Mouse (Mus musculus) heart, adult 8-10 months (tissue): ENCODE measurements around the gene Wfikkn1. TPM values are rescaled to one million over a fixed set of nuclear protein-coding genes. Genes with fewer than 3 reads are reported as not detected.

ENCODE experiments used
- DNase-seq: peaks from one replicate; pipeline ENCODE4 v3.0.0; 2022; ENCODE audit warnings: low spot score
- total RNA-seq, 4 experiments: library from RNA; stranded (reverse); gene quantifications; 2 replicates each; pipeline ENCODE4 v1.2.4; 2022

The Wfikkn1 gene
- under 1 TPM; 0.44 to 0.57 (median 0.51) TPM for total RNA-seq

DNA sequence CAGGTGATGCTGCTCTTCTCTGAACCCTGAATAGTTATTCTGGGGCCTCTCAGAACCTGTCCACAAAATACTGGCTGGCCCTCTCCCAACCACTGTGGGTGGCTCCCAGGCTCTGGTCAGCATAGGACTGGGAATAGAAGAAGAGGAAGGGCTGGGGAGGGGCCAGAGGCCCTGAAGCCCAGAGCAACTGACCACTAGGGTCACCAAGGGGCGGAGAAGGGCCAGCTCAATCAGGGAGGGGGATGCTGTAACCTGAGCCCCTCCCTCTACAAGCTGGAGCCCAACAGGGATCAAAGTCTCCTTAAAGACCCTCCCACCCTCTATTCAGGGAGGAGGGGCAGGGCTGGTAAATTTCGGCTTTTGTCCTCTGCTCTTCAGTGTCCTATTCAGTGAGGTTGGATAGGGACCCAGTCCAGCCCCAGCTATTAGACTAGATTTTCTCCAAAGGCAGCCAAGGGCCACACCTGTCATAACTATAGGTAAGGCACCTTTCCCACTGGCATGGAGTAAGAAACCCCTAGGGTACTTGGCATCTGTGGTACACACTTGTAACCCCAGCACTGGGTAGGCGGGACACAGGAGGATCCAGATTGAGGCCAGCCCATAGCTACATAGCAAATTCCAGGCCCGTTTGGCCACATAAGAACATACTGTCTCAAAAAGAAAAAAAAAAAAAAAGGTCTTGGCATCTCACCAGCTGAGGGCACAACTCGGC, at the start of gene Wfikkn1:
Wfikkn1 (minus strand) TSS at position 663 of the 715 bp plus-strand sequence.
- no peak for DNase-seq

DNA sequence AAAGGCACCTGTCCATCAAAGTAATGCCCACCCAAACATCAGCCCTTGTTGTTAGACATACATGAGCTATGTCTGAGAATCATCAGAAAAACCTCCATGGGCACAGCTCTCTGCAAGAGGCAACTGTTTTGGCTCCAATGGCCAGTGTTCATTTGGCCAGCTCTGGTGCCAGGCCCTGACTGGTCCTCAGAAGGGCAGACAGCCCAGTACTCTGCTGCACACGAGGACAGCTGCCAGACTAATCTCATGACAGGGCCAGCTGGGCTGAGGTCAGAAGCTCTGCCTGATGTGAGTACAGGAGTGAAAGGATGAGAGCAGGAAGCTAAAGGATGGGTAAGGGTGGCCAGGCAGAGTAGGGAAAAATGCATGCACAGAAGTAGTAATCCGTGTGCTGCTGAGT, 44.7 kb upstream of the Wfikkn1 start:
- peak; percentile 57 for DNase-seq

DNA sequence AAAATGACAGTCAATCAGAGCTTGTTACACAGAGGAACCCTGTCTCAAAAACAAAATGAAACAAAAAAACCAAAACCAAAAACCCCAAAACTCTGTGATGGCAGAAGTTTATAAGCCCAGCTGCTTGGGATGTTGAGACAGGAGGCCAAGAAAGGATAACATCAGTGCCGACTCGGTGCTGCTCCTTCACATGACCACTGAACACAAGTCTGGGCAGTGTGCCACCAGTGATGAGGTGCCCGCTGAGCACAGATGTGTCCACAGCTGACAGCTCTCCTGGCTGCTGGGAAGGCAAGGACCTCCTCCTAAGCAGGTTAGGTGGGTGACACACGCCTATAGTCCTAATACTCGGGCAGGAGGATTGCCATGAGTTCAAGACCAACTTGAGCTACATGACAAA, 41.5 kb upstream of the Wfikkn1 start:
- no peak for DNase-seq

DNA sequence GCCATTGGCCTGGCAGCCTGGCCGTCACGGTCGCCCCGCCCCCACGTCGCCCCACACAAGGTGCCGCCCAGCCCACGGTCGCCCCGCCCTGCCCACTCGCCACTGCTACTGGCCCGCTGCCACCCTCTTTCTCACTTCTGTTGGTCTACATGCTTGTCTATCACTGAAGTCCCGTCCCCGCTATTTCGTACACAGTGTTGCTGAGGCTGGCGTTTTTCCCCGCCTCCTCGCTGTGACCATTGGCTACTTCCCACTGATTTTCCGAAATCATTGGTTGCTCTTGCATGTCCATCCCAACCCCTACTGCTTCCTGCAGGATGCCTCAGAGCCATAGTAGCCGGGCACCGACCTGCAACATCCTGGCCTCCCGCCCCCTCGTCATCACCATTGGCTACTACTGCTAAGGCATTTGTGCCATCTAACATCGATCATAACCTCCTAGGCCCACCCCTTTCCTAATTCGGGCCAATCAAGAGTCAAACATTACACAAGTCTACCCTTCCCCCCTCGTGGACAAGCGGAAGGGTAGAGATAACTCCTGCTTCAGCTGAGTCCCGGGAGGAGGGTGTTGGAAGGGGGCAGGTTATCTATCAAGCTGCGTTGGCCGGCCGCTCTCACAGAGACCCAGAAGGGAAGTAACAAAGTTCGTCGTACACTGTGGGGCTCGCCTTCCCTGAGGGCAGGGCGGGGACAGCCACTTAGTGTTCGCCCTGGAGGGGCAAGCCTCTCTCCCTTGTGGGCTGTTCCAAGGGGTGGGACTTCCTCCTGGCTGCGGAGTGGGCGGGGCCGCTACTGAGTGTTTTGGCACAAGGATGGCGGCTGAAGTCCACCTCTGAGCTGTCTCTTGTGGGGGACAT, 39.4 kb upstream of the Wfikkn1 start:
- DNase-seq: peak; percentile 100

DNA sequence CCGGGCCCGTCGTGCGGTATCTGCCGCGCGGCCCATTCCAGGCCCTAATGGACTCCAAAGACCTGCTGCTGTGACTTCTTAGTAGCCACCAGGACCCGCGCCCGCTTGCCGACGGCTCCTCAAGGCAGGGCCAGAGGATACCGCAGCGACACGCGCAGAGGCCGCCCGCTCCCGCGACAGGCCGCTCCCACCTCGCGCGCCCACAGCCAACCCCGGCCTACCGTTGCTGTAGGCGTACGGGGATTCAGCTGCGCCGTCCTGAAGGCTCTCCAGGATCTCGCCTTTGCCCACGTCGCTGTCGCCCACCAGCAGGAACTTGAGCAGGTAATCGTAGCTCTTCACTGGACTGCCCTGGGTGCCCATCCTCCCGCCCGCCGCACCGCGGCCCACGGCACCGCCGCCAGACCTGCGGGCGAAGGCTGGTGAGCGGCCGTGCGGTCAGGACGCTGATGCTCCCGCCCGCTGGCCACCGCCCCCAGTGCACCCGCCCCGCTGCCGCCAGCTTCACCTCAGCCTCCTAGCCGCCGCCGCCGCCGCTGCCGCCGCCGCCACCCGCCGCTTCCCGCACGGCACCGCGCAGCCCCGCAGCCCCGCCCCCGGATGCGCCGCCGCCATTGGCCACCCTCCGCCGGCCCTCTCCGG, 38.6 kb upstream of the Wfikkn1 start, which contains the start of gene Rab40c:
Rab40c (minus strand) TSS at position 584 of the 642 bp plus-strand sequence.
- DNase-seq: no peak

DNA sequence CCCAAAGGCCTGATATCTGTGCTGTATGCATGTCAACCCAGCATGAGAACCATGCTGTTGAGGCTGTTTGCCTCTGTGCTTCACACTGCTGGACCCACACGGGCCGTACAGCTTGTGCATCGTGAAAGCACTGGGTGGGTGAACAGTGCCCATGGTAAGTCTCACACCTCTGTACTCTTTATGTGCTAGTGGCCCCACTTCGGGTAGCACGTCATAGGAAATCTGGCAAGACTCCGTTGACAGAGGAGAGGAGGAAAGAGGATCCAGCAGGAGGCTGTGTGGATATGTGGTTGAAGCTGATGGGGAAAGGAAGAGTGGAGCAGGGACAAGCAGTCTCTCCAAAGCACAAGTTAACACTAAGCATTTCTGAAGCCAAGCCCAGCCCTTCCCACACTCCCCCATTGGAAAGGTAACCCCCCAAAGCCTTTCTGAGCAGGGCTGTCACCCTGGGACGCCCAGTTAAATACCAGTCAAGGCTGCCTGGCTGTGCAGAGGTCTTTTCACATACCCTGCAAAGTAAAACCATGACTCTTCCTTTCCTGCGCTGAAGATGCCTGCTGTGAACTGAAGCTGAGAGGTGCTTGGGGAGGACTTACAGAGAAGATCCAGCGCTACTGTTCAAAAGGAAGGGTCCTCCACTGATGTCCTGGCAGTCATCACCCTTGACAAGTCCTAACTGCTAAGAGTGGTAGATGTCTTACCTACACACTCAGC, 37.5 kb upstream of the Wfikkn1 start:
- DNase-seq: no peak

DNA sequence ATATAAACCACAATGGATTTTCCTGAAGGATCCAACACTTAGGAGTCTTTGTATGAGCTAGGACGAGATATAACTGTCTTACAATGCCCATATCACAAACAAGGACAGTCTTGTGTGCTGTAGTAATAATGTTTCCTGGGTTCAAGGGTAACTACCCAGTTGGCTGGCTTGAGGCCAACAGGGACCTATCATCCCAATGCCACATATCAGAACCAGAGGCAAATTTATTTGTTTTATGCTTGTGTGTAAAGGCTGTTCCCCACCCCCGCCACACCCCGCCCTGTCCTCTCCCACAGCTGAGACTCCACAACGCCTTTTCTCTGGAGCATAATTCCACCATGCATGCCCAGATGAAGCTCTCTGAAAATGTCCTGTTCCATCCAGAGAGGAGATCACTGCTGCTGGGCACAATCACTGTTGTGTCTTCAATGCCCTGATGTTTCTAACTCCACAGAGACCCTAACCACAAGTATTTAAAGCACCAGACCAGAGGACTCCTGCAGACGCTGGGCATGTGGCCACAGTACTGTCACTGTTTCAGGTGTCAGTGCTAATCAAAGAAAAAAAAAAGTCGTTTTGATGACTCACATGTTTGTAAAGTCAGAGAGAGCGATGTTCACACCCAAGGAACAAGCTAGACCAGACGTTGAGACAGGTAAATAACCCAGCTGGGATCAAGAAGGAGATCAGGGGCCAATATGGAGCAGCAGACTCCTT, 36.4 kb upstream of the Wfikkn1 start:
- DNase-seq: no peak

DNA sequence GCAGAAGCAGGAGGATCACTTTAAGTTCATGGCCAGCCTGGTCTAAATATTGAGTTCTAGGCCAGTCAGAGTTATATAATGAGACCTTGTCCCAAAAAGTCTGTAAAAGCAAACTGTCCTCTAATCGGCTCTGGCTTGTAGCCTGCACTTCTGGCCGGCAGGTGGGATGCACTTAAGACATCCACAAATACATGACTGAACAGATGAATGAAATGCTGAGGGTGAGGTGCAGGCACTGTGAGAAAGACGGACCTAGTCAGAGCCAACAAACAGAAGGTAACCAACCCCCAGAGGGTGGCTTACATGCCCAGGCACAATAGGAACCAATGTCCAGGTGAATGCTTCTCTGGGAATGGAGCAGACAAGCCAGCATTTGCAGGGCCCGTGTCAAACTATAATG, 33.6 kb upstream of the Wfikkn1 start:
- no peak for DNase-seq

DNA sequence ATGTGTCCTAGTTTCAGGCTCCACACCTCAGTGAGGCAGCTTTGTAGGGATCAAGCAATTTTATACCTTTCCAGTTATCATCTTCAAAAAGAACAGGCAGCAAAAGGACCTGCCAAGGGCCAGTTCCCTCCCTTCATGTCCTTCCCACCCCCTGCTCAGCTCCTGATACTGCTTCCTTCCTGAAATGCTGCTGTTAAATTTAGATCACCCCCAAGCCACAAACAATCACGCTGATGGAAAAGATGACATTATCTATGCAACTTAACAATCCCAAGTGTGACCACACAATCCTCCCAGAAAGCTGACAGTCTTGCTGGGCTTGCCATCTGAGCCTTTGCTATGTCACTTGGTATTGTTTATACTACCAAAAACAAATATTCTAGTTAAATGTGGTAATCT, 33.2 kb upstream of the Wfikkn1 start:
- peak; percentile 60 for DNase-seq

DNA sequence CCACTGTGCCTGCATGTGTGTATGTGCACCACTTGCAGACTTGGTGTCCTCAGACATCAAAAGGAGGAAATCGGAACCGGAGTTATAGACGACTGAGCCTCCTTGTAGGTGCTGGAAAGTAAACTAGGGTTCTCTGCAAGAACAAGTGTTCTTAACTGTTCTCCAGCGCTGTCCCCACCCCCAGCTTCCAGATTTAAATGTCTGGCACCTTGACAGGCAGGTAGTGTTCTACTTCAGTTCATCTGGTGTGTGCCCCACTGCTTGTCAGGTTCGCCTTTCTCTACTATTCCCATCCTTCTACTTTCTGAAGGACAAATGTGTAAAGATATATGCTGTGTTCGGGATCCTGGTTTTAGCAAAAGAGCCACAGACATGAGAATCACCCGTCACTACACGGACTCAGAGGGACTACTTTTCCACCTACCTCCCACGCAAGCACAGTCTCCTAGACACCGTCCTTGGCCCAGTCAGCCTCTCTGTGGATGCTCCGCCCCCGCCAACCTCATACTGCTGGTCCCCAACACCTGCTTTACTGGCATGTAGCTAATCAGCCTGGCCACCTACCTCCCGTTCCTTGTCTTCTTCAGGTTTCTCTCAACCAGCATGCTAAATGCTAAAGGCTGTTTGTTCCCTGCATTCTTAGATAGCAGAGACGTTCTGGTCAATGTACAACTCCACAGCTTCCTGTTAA, 32.7 kb upstream of the Wfikkn1 start:
- no peak for DNase-seq

DNA sequence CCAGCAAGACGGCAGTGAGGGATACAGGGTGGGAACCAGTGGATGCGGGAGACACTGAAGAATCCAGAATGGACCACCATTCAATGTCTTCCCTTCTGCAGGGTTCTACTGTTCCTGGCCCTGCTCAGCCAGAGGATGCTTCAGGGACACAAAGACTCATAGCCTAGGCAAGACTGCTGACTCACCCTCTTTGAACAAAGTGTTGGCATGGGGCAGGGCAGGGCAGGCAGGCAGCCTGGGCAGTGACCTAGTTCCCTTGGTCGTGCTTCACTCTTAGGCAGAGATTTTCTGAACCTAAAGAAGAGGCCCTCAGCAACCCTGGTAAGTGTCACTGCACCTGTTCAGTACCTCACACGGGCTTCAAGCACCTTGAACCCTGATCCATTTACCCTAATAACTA, 31.2 kb upstream of the Wfikkn1 start:
- DNase-seq: peak; percentile 57

DNA sequence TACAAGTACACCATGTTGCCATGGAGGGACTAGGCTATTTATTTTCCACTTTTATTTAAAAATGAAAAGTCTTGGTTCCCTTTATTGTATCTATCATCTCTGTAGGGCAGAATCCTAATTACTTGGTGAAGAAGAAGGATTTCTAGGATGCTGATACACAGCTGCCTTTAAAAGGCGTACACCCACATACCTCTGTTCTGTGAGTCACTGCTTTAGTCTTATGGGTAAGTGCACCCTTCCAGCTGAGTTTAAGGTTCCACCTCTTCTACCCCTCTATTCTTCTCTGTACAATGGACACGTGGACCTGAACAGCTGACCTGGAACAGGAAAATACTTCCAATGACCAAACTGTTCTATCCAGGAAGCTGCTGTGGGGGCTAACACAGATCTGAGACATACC, 27.0 kb upstream of the Wfikkn1 start:
- no peak for DNase-seq

DNA sequence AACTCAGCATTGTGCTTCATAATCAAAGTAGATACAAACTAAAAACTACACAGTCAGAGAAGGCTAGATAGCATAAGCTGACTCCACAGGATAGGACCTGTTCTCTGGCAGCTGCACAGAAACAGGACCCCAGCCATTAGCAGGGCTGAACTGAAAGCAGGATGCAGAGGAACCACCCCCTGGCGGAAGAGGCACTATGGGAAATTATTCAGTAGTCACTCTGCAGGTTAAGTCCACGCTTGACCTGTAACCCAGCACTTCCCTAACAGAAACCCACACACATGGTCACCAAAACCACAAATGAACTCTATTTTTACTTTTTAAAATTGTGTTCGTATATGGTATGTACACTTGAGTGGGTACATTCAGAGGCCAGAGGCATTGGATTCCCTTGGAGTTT, 22.4 kb upstream of the Wfikkn1 start:
- DNase-seq: no peak

DNA sequence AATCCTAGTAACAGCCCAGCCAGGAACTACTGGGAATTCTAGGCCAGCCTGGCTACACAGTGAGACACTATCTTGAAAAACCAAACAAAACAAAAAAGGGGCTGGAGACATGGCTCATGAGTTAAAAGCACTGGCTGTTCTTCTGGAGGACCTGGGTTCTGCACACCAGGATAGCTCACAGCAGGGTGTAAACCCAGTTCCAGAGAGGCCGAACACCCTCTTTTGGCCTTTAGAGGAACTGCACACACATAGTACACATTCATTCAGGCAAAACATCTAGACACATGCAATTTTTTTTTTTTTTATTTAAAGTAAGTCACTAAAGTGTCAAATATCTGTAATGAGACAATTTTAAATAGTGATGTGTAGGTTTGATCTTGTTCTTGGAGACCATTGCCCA, 19.5 kb upstream of the Wfikkn1 start:
- DNase-seq: no peak

DNA sequence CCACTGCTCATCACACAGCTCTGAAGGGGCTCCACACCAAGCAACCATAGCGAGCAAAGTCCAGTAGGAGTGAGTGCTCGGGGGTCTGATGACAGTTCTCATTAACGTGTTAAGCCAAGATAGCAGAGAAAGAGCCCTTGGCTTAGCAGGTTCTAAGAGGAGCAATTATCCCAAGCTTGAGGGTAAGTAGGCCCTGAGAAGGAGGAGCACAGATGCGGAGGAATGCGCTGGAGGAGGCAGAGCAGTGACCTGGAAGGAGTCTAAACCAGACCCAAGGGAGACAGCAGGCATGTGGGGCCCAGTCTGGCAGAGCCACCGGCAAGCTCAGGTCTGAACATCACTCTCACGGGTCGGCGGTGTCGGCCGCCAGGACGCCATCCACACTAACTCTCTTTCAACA, 15.2 kb upstream of the Wfikkn1 start:
- no peak for DNase-seq

DNA sequence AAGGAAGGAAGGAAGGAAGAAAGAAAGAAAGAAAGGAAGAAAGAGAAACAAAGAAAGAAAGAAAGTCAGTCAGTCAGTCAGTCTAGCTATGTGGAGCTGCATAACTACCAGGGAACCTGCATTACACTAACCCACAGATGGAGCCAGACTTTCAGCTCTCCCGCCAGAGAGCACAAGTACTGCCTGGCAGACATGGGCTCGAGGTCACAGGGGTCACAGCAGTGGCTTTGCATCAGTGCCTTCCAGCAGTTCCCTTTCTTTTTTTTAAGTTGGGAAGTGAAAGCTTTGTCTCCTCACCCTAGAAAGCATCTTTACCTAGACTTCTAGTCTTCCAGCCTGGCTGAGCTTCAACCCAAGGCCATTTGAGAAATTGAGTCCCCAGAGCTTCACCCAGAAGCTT, 14.8 kb upstream of the Wfikkn1 start:
- no peak for DNase-seq

DNA sequence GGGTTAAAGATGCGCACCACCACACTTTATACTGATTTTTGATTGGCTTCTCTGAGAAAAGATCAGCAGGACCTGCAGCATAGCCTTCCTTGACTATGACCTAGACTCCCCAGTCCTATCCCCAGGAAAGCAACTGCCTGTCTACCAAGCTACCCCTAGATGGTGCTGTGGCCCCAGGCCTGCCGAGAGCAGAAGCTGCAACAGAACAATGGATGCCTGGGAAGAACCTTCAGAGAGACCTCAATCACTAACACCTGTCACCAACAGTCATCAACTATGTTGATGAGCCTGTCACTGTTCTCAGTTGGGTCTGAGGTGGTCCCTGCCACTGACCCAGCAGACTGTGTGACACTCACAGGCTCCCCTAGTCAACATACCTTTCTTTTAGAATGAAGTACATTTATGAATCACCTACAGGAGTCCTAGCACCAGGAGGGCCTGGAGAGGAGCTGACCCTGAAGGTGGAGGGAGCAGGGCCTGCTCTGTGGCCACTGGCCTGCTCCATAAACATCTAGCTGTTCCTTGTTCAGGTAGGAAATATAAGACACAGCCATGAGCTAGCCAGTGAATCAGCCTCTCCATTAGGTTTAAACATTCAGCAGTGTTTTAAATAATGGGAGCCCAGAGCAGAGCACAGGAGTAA, 13.4 kb upstream of the Wfikkn1 start:
- DNase-seq: peak; percentile 68

DNA sequence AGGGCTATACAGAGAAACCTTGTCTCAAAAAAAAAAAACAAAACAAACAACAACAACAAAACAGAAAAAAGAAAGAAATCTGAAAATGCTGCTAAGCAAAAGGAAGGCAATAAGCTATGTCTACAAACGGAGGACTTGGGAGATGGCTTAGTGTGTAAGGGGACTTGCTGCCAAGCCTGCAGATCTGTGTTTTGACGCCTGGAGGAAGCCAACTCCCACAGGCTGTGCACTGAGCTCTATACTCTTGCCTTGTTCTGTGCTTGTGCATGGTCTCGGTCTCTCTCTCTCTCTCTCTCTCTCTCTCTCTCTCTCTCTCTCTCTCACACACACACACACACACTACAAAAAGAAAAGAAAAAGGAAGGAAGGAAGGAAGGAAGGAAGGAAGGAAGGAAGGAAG, 8.2 kb upstream of the Wfikkn1 start:
- DNase-seq: no peak

DNA sequence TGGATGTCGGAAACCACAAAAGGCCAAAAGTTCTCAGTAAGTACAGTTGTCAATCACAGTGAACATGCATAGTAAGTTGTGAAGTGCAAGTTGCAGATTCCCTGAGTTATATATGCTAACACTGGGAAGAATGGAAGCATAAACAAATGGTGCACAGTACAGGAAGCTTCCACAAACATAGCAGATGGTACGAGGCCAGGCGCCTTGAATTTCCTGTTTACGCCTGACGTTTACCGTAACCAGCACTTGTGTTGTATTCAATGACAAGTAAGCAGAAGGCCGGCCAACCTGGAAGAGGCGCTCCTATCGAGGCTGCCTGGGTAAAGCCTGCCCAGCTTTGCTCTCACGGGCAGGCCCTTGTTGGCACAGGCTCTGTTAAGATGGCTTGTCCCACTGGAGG, 6.8 kb upstream of the Wfikkn1 start:
- DNase-seq: no peak

DNA sequence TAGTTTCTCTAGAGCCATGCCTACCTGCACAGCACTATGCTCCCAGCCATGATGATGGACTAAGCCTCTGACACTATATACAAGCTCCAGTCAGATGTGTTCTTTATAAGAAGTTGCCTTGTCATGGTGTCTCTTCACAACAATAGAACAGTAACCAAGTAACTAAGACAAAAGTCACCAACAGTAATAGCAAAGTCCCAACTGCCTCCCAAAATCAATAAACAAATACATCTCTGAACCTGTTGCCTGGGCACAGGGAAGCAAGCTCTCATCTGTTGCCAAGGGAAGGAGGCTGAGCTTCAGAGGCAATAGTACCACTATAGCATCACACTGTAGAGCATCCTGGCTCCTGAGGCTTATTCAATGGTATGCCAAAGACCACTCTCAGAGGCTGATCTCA, 6.1 kb upstream of the Wfikkn1 start:
- no peak for DNase-seq
